Mouse (Mus musculus): ENCODE results near the gene Aacs.
A peak's percentile ranks its signal among the peaks of the same experiment; 100 is the strongest.

The Aacs gene

DNA sequence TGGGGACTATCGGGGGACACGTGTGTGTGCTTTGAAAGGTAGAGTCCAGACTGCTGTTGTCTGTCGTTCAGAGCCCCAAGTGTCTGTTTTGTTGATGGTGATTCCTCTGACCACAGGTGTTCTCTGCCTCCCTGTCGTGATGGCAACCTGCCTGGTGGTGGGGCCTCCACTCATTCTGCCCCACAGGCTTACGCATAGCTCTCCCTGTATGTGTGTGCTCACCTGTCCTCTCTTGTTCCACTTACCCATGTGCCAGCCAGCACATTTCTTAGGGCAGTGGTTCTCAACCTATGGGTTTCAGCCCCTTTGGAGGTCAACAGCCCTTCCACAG is 17.4 kb downstream of the Aacs start:
- DNase-seq (ENCODE audit: low spot score in 2 of 2): no peak

DNA sequence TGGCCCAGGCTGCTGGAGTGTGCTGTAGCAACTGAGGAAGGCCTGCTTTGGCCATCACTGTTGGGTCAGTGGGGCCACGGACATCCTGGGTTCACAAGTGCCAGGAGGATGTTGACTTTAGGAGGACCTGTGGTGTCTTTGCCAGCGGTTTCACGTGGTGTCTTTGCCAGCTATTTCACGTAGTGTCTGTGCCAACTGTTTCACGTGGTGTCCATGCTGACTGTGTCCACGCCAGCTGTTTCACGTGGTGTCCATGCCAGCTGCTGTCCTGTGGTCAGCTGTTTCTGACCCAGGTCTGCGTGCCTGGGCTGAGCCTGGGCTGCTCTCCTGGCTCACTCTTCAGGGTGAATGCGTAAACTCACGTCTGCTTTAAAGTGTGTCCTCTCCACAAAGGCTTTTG is 20.0 kb downstream of the Aacs start:
- DNase-seq (ENCODE audit: low spot score in 2 of 2): no peak

DNA sequence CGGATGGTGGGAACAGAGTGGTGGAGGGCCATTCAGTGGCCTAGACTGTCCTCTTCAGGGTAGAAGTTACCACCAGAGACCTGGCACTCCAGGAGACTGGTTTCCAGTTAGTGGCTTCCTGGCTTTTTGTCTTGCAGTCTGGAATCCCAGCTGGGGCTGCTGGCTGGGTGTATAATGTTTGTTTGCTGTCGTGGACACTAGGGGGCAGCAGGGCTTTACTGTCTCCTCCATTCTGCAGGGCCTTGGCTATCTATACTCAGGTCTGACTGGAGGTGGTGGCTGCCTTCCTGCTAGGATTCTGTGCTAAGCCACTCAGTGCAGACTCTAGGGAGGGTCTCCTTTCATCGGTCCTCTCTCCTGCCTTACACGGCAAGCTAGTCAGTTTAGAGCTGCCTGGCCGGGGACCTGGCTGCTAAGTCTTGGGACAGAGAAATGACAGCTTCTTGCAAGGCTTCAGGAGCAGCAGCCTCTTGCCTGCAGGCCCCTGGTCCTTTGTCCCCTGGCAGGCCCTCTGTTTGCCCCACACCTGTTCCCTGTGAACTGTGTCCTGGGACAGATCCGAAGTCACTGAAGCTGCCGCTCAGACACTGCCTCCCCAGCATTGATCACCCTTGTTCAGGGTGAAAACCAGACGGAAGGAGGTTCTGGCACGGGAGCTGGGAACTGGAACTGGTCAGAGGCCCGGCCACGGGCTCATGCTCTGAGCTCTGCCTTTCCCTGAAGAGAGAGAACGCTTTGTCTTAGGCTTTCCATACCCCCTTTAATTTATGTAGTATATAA is 22.4 kb downstream of the Aacs start:
- peak in 1 of 2 experiments; percentile 66 for DNase-seq (ENCODE audit: low spot score in 2 of 2)

DNA sequence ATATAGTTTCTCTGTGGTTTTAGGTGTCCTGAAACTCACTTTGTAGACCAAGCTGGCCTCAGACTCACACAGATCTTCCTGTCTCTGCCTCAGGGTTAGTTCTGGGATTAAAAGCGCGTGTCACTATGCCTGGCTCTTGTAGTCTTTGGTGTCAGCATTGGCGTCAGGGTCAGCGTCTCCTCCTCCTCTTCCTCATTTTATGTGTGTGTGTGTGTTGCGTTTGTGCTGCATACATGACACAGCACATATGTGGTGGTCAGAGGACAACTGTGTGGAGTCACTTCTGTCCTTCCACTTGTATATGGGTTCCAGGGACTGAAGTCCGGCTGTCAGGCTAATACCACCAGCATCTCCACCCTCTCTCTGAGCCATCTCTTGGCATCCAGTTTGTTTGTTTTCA is 25.9 kb downstream of the Aacs start:
- no peak for DNase-seq (ENCODE audit: low spot score in 2 of 2)

DNA sequence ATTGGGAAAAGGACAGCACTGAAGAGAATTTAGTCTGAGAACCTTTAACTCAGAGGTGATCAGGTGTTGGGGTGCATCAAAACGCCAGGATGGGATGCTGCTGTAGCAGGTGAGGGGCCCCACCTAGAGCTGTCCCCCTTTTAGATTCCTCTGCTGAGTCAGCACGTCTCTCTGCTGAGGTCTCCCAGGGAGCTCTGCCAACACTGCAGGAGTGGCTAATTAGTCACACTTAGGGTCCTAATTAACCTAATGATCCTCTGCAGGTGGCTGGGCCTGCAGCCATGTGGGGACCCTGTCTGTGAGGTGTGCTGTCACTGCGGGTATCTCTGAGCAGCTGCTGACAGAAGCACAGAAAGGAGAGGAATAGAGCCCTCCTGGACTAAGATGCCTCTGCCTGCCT is 26.6 kb downstream of the Aacs start:
- DNase-seq (ENCODE audit: low spot score in 2 of 2): no peak

DNA sequence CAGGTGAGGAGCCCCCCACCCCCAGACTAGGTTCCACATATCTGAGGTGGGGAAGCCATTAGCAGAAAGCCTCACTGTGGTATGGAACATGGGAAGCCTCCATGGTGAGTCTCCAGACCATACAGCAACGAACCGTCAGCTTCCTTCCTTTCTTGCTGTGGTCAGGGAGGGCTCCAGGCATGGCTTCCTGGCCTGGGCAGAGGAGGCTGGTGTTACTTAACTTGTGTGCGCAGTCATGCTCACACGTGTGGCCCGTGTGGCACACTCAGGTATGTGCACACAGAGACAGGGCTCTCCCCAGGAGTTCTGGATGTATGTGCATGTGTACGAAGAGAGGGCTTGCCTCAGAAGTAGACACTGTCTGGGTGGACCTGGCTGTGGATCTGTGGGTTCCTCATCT is 28.0 kb downstream of the Aacs start:
- no peak for DNase-seq (ENCODE audit: low spot score in 2 of 2)

DNA sequence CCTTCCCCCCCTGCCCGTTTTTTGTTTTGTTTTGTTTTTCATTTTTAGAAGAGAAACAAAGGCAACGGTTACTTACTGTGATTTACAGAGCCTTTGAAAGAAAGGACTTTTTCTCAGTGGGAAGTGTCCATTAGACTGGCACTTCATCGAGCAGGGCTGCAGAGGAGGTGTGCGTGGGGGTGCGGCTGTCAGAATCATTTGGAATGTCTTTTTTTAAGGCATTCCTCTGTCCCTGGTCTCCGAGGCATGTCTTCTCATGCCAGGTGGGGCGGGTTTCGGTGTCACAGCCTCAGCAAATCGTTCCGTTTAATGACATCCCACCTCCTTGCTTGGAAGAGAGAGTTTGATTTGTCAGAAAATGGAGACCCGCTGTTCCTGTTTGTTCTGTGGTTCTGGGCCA is 29.1 kb downstream of the Aacs start:
- no peak for DNase-seq (ENCODE audit: low spot score in 2 of 2)

DNA sequence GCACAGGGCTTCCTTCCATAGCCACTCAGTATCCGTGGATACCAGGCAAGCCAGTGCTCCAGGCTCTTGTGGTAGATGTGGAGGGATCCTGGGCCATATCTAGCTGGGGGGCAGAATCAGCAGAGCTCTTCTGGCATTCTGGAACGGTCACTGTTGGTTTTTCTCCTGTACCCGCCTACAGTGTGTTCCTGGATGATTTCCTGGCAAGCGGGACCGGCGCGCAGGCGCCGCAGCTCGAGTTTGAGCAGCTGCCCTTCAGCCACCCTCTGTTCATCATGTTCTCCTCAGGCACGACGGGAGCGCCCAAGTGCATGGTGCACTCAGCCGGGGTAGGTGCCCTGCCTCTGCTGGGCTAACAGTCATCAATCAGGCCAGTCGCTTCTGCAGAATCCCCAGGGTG is 30.4 kb downstream of the Aacs start:
- no peak for DNase-seq (ENCODE audit: low spot score in 2 of 2)

DNA sequence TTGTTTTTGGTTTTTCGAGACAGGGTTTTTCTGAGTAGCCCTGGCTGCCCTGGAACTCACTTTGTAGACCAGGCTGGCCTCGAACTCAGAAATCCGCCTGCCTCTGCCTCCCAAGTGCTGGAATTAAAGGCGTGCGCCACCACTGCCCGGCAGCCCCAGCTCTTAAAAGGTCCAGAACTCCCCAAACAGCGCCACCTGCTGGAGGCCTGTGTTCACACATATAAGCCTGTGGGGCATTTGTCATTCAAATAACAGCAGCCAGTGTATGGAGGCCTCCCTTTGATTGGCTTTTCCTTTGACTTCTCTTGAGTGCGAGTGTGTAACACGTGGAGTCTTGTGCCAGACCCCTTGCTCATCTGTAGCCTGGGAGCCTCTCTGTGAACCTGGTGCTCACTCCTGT is 32.0 kb downstream of the Aacs start:
- DNase-seq (ENCODE audit: low spot score in 2 of 2): no peak

DNA sequence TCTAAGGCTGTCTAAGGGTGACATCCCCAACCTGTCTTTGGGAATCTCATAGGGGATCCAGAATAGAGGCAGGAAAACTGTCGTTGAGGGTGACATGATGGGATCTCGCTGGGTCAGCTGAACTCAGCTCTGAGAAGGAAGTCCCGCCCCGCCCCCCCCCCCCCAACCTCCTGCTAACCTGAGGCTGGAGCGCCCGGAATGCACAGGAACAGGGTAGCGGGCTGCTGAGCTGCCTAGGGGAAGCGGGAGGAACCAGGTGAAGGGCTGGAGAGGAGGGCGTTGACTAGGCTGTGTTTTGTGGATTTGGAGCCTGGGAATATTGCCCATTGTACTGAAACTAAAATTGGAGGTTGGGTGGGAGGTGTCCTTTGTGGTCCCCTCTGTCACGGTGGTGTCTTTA is 32.4 kb downstream of the Aacs start:
- no peak for DNase-seq (ENCODE audit: low spot score in 2 of 2)

DNA sequence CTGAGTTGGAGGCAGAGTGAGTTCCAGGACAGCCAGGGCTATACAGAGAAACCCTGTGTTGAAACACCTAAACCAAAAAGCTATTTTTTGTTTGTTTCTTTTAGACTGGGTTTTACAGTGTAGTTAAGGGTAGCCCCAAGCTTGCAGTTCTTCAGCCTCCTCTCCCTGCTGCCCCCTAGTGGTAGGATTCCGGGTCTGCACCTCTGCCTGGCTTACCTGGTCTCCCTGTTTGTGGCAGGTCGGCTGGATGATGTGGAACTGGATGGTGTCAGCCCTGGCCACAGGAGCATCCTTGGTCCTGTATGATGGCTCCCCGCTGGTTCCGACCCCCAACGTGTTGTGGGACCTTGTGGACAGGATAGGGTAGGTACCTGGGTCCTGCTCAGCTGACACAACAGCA is 33.9 kb downstream of the Aacs start:
- peak; percentile 27 to 79 for DNase-seq (ENCODE audit: low spot score in 2 of 2)

DNA sequence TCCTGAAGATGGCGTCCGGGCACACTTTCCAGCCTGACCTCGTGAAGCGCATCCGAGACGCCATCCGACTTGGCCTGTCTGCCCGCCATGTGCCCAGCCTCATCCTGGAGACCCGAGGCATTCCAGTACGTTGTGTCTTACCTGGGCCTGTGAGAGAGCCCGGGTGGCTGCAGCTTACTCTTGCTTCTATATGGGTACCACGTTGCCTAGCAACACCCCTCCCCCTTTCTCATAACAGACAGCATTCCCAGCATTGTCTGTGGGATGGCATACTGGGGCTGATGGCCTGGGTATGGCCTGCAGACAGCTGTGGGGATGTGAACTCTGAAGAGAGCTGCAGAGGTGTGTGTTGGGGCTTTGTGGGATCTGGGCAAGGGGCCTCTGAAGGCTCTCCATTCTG is 39.4 kb downstream of the Aacs start:
- DNase-seq (ENCODE audit: low spot score in 2 of 2): no peak

DNA sequence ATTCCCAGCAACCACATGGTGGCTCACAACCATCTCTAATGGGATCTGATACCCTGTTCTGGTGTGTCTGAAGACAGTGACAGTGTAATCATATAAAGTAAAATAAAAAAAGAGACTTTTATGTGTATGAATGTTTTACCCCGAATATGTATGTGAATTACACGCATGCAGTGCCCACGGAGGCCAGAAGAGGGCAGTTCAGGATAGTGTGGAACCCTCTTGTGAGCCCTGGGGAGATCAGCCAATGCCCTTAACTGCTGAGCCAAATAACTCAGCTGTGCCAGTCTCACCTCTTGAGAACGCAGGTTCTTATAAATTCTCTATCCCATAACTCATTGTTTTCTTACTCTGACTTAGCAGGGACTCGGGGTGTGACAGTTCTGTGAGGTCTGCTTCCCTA is 43.0 kb downstream of the Aacs start:
- DNase-seq (ENCODE audit: low spot score in 2 of 2): peak in 1 of 2 experiments; percentile 34

DNA sequence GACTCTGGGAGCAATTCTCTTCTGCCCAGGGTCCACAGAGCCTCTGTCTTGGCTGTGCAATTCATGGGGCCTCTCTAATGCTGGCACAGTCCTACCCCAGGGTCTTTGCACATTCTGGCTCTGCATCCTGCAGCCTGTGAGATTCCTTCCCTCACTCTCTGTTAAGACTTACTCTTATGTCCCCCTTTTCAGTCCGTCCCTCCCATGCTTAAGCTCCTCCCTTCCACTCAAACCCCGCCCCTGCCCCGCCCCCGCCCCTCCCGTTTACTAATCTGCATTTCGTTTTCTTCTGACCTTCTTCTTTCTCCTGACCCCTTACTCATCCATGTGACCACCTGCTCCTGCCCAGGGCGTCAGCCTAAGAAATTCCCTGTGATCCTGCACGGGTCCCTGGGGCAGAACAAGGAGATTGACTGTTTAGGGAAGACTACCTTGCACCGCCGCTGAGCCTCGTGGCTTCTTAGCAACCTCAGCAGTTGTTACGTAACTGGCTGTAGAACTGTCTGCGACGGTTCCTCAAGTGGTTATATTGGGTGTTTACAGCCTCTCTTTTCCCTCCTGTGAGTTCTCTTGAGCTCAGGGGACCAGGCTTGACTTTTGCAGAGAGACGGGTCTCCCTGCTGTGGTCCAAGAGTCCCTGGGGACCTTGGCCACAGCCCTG is 45.4 kb downstream of the Aacs start:
- DNase-seq (ENCODE audit: low spot score in 2 of 2): no peak

DNA sequence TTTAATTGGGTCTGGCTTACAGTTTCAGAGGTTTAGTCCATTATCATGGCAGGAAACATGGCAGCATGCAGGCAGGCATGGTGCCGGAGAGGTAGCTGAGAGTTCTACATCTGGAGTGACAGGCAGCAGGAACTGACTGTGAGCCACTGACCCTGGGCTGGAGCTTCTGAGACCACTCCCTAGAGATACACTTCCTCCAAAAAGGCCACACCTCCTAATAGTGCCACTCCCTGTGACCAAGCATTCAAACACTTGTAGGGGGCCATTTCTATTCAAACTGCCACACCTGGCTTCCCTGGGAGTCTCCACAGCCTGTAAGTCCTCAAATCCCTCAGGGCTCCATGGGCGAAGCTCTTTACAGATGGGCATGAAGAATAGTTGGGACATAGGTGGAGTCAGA is 47.7 kb downstream of the Aacs start:
- DNase-seq (ENCODE audit: low spot score in 2 of 2): no peak

DNA sequence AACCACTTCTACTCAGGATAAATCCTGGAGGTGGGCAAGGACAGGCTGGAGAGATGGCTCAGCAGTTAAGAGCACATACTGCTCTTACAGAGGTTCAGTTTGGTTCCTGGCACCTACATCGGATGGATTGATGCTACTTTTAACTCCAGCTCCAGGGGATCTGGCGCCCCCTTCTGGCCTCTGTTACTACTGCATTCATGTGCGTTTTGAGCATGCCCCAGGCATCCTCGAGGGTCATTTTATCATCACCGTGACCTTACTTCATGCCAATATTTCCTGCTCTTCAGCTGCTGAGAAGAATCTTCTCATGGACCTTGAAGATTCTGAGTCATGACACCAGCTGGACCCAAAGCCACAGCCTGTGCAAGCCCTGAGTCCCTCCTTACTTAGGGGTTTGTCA is 49.9 kb downstream of the Aacs start:
- no peak for DNase-seq (ENCODE audit: low spot score in 2 of 2)

DNA sequence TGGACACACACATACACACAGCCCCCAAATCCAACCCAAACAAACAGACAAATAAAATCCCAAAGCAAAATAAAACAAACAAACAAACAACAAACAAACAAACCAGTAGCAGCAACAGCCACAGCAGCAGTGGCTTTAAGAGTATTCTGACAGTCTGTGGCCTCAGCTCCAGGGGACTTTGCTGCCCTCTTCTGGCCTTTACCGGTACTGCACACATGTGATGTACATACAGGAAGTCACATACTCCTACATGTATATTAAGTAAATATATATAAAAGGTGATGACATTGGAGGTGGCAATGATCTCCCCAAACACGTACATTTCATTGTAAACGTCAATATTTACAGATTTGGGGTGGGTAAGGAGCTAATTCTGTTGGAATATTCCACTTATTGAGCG is 50.9 kb downstream of the Aacs start:
- DNase-seq (ENCODE audit: low spot score in 2 of 2): peak in 1 of 2 experiments; percentile 44

DNA sequence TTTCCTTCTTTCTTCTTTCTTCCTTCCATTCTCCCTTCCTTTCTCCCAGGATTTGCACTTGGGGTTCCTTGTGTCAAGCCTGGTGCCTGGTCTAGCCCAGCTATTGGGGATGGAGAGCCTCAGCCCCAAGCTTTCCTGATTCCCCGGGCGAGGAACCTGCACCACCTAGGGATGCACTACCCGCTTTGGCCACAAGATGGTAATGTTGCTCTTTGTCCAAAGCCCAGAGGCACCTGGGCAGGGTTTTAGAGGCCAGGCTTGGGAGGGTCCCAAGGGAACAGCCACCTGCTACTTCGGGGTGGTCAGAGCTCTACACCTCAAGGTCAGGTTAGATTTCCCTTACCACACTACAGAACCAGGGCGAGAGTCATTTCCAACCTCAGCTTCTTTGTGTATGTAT is 53.5 kb downstream of the Aacs start:
- peak; percentile 29 to 69 for DNase-seq (ENCODE audit: low spot score in 2 of 2)

DNA sequence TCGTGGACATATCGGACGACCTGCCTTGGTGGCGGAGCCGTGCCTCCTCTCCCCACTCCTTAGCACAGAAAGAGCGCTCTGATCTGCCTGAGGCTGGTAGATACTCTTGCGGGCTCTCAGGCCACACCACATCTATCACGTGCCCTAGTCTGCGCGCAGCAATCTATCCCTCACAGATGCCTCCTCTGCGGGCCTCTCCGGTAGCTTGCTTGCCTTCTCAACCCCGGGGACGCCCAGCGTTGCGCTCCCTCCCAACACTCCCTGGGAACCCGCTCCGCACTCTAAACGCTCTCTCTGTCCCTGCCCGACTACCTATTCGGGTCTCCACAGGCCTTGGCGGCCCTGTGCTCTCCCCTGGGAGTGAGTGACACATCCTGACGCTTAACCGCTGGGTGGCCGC is 56.0 kb downstream of the Aacs start, which contains the start of gene Tmem132b:
Gene Tmem132b (plus strand): TSS at position 141 of the 400 bp plus-strand sequence.
- no peak for DNase-seq (ENCODE audit: low spot score in 2 of 2)

DNA sequence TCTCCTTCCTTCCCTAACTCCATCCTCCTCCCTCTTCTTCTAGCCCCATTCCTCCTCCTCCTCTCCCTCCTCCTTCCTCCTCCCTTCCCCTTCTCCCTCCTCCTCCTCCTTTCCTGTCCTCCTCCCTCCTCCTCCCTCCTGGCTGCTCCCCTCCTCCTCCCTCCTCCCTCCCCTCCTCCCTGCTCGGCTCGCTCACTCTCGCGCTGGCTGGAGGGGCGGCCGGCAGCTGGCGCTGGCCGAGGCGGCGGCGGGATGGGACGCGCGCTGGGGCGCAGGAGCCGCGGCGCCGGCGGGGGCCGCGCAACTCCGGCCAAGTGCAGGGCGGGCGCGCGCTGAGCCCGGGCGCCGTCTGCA is 56.6 kb downstream of the Aacs start:
- no peak for DNase-seq (ENCODE audit: low spot score in 2 of 2)

DNA sequence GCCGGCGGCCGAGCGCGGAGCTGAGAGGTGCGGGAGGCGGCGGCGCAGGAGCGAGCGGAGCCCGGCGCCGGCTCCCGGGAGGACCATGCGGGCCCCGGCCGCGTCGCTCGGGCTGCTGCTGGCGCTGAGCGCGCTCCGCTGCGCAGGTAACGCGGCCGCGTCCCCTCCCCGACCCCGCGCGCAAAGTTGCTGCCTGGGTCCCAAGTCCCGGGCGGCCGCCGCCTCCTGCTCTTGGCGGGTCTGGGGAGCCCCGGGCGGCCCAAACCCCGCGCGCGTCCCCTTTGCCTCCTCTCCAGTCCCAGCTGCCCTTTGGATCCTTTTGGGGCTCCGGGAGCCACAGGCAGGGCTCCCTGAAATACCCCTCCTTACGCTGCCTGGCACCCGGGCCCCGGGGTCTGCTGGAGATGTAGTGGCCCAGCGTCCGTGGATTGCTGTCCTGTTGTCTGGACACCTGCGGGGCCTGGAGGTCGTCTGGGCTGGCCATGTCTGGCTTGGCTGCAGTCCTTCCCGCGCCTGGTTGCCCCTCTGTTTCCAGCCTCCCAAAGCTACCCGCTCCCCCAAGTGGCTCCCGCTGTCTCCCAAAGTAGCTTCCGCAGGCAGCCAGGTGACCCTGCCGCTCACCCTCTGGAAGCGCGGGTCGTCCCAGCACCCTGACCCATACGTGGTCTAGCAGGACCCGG is 57.1 kb downstream of the Aacs start:
- no peak for DNase-seq (ENCODE audit: low spot score in 2 of 2)

DNA sequence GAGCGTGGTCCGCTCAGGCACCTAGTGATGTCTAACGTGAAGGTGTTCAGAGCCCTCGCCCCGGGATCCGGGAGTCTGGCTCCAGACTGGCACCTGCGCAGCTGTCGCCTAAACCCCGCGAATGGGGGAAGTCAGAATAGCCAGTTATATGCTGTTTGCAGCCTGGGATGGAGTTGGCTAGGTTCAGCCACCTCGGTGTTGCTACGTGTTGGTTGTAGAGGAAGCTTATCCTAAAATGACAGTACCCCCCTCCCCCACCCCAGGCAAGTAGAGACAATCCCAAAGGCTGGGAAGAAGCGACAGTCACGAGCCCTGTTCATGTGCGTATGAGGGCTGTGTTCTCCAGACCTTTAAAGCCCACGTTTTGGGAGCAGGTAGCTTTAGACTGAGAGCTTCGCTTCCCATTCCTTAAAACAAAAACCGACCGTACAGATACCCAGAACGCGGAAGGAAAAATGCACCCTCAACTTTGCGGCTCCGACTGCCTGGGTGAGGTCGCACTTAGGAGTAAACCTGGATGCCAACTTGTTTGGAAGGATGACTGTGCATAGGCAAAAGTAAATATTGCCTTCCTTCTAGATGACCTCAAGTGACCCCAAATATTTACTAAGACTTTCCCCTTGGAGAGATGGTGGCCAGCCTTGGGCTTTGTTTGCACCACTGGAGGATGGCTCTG is 57.7 kb downstream of the Aacs start:
- no peak for DNase-seq (ENCODE audit: low spot score in 2 of 2)

DNA sequence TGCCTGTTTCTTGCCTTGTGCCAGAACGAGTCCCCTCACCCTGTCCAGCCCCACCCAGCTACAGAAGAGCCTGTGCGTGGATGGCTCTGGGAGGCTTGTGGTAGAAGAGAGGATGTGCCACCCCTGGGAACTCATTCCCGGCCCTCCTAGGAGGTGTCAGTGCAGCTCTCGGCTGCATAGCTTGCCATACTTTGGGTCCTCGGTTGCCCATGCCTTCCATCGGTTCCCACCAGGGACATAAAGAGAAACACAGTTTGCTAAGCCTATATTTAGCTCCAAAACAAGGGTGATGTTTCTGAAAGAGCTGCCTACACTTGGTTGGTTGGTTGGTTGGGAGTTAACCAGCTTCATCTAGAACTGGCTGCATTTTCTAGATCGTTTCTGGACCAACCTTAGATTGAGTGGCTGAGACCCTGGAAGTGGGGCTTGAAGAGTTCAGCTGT is 58.6 kb downstream of the Aacs start:
- DNase-seq (ENCODE audit: low spot score in 2 of 2): no peak

All from thymus, postnatal 10 days (tissue).